Mouse (Mus musculus): Measurements from ENCODE around the gene U2af2.

DNA sequence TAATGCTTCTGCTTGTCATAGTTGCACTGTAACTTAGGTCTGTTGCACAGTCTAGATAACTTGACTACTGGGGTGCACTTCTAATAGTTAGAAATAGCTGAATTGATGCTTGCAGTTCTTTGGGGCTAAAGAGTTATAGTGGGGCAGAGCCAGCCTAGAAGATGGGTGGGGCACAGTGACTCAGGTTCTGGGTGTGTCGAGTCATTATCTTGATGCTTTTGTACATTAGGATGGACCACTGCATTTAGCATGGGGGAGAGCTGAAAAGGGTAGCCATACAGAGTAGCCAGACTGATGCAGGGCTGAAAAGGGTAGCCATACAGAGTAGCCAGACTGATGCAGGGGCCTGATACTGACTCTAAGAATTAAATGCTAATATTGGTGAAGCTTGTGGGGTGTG lies 11.6 kb downstream of the U2af2 start:
- TF ChIP-seq EP300 (IDR thresholded peaks at IDR 0.05) (no peak), CTCF (IDR thresholded peaks at IDR 0.05) (no peak)
